9 mouse cellular contexts compared by ENCODE assay signal in genomic region chr17:29246602-29247001, GRCm38 (mm10). TPM values are rescaled to one million over a fixed set of nuclear protein-coding genes. Genes with fewer than 3 reads are reported as not detected.
DNase-seq lines count a peak whose midpoint lies in the region; ATAC-seq lines count a peak whose summit lies in the region.
"Had no signal": no experiment of that assay in that cellular context is flagged by ENCODE, and none has a peak within 500 bp of the region (broad histone marks: within the 10 kb centered on the region; RNA-seq: fewer than 3 reads in every experiment).

No protein-coding gene starts in this region.

- H3K9ac ChIP-seq in embryonic facial prominence, embryonic 14.5 days (ENCODE audit: low read depth, low read length) = no peak overlapping the region
- H3K9ac ChIP-seq: liver, embryonic 15.5 days had no signal

- peaks cover 24% of the 10 kb centered on the region; the same call in 1 of the 2 replicates for H3K36me3 ChIP-seq in embryonic facial prominence, embryonic 14.5 days (ENCODE audit: control insufficient read depth, insufficient read depth, low read length)
- peaks cover 31% of the 10 kb centered on the region for H3K36me3 ChIP-seq in midbrain, embryonic 10.5 days

- no peak for DNase-seq in frontal cortex, postnatal 10 days (ENCODE audit: low spot score in 2 of 2)
- DNase-seq in urinary bladder, postnatal 14 days (ENCODE audit: low spot score) = peak; percentile 37
- DNase-seq in urinary bladder, postnatal 36 days (ENCODE audit: low spot score in 2 of 2) = no peak
- DNase-seq in embryonic facial prominence, embryonic 14.5 days (ENCODE audit: low spot score) = peak; percentile 95
- DNase-seq in hindlimb bud, embryonic 11.5 days (ENCODE audit: extremely low spot score, low read depth, low spot score) = peak; percentile 81
- peak; percentile 66 for DNase-seq in midbrain, embryonic 10.5 days (ENCODE audit: low spot score)
- DNase-seq in telencephalon, adult 2 months (ENCODE audit: low read depth, low spot score) = peak; percentile 86

- H3K4me2 ChIP-seq in embryonic facial prominence, embryonic 14.5 days (ENCODE audit: low read depth, low read length) = no peak overlapping the region
- H3K4me2 ChIP-seq: liver, embryonic 15.5 days had no signal

- peaks cover 18% of the 10 kb centered on the region for H3K4me1 ChIP-seq in embryonic facial prominence, embryonic 14.5 days (ENCODE audit: control insufficient read depth, insufficient read depth, low read length)
- H3K4me1 ChIP-seq in midbrain, embryonic 10.5 days = peaks cover 46% of the 10 kb centered on the region

- H3K27me3 ChIP-seq in embryonic facial prominence, embryonic 14.5 days (replicated peaks; ENCODE audit: control insufficient read depth, insufficient read depth, low read length) = no peaks in the 10 kb centered on the region; the same call in 1 of the 2 replicates
- peaks cover 15% of the 10 kb centered on the region for H3K27me3 ChIP-seq in midbrain, embryonic 10.5 days (ENCODE audit: low read depth, poor library complexity, severe bottlenecking)

- WGBS in embryonic facial prominence, embryonic 14.5 days = 11% methylated on average over 5 of the region's 5 CpGs
- 27% methylated on average over 5 of the region's 5 CpGs for WGBS in midbrain, embryonic 10.5 days

- H3K27ac ChIP-seq in embryonic facial prominence, embryonic 14.5 days (replicated peaks; ENCODE audit: low read depth, low read length) = no peak overlapping the region
- H3K27ac ChIP-seq in midbrain, embryonic 10.5 days (replicated peaks) = peak overlapping the region; percentile 70; the same call in 1 of the 2 replicates
- H3K27ac ChIP-seq: liver, embryonic 15.5 days had no signal

- H3K9me3 ChIP-seq in embryonic facial prominence, embryonic 14.5 days (ENCODE audit: control insufficient read depth, low read length) = no peaks in the 10 kb centered on the region
- no peaks in the 10 kb centered on the region for H3K9me3 ChIP-seq in midbrain, embryonic 10.5 days (replicated peaks)
- H3K9me3 ChIP-seq: liver, embryonic 15.5 days had no signal

- peak; percentile 78 for ATAC-seq in frontal cortex, adult (ENCODE audit: low TSS enrichment)
- ATAC-seq in embryonic facial prominence, embryonic 14.5 days (ENCODE audit: low read depth) = peak; percentile 79

- no peak overlapping the region for H3K4me3 ChIP-seq in embryonic facial prominence, embryonic 14.5 days (ENCODE audit: low read depth, low read length)
- no peak overlapping the region for H3K4me3 ChIP-seq in midbrain, embryonic 10.5 days
- H3K4me3 ChIP-seq: liver, embryonic 15.5 days had no signal

RNA-seq across cellular contexts. Expression of gene Cpne5, which starts 8.6 kb away (rescaled TPM):
- 12.4 and 17.1 TPM in 2 replicates for polyA plus RNA-seq in embryonic facial prominence, embryonic 14.5 days (2014; fragmentation: Nextera tagmentation; extraction: Ambion mirVana)
- 10.7 and 14.8 TPM in 2 replicates for polyA plus RNA-seq in midbrain, embryonic 10.5 days (2016; fragmentation: Nextera tagmentation; extraction: Ambion mirVana)

RNA-seq across cellular contexts. Expression of gene Ppil1, which starts 17.4 kb away (rescaled TPM):
- 108 and 117 TPM in 2 replicates for polyA plus RNA-seq in embryonic facial prominence, embryonic 14.5 days (2014; fragmentation: Nextera tagmentation; extraction: Ambion mirVana)
- polyA plus RNA-seq in midbrain, embryonic 10.5 days (2016; fragmentation: Nextera tagmentation; extraction: Ambion mirVana) = 205 and 232 TPM in 2 replicates

RNA-seq across cellular contexts. Expression of gene BC004004, which starts 22.0 kb away (rescaled TPM):
- 82.1 and 85.6 TPM in 2 replicates for polyA plus RNA-seq in embryonic facial prominence, embryonic 14.5 days (2014; fragmentation: Nextera tagmentation; extraction: Ambion mirVana)
- polyA plus RNA-seq in midbrain, embryonic 10.5 days (2016; fragmentation: Nextera tagmentation; extraction: Ambion mirVana) = 62.8 and 67.9 TPM in 2 replicates

Comparison
In these comparisons a context has a peak if more than half of its experiments do, and no peak if none do; other contexts are left out.
1. DNase-seq: peak in urinary bladder, postnatal 14 days (single experiment), embryonic facial prominence, embryonic 14.5 days (single experiment), hindlimb bud, embryonic 11.5 days (single experiment), midbrain, embryonic 10.5 days (single experiment) and telencephalon, adult 2 months (single experiment); none in frontal cortex, postnatal 10 days (0 of 2) and urinary bladder, postnatal 36 days (0 of 2).